Mouse (Mus musculus) adrenal gland, adult 2 months (tissue): Measurements from ENCODE around the gene Nfic. TPM values are rescaled to one million over a fixed set of nuclear protein-coding genes. Genes with fewer than 3 reads are reported as not detected.

Experiments
- DNase-seq: peaks from one replicate; pipeline ENCODE4 v3.0.0; 2021
- polyA plus RNA-seq: library from polyadenylated mRNA; depleted of rRNA; stranded (reverse); fragments of >200 nt; gene quantifications from 2 replicates; pipeline ENCODE4 v1.2.3, GENCODE M21; 2012
- total RNA-seq, 2 experiments: library from RNA; stranded (reverse); gene quantifications; 2 replicates each; pipeline ENCODE4 v1.2.3; 2021

Gene Nfic
- total and polyA plus RNA-seq, 3 experiments = 80.8 to 171 (median 126) TPM

GRCm38 (mm10) chr10:81430141-81430830, 25.1 kb downstream of the Nfic start:
- peak; percentile 90 for DNase-seq

GRCm38 (mm10) chr10:81429605-81430061, 25.8 kb downstream of the Nfic start:
- DNase-seq = peak; percentile 93

- DNase-seq = peak; percentile 9
Observed at GRCm38 (mm10) chr10:81429092-81429491, 26.3 kb downstream of the Nfic start.

- peak; percentile 2 for DNase-seq
Observed at GRCm38 (mm10) chr10:81428507-81428870, 26.9 kb downstream of the Nfic start.

GRCm38 (mm10) chr10:81427804-81428506, 27.5 kb downstream of the Nfic start:
- peak; percentile 15 for DNase-seq

- no peak for DNase-seq
Observed at GRCm38 (mm10) chr10:81427327-81427726, 28.1 kb downstream of the Nfic start.

GRCm38 (mm10) chr10:81426897-81427296, 28.5 kb downstream of the Nfic start:
- DNase-seq = peak; percentile 91

GRCm38 (mm10) chr10:81426081-81426671, 29.3 kb downstream of the Nfic start:
- peak; percentile 56 for DNase-seq

- DNase-seq = peak; percentile 81
Observed at GRCm38 (mm10) chr10:81425236-81425850, 30.1 kb downstream of the Nfic start.

- DNase-seq = peak; percentile 83
Observed at GRCm38 (mm10) chr10:81424246-81425051, 31.0 kb downstream of the Nfic start.

- no peak for DNase-seq
Observed at GRCm38 (mm10) chr10:81423476-81424245, 31.8 kb downstream of the Nfic start.

GRCm38 (mm10) chr10:81422661-81423217, 32.7 kb downstream of the Nfic start:
- DNase-seq = no peak

GRCm38 (mm10) chr10:81422191-81422590, 33.2 kb downstream of the Nfic start:
- peak; percentile 32 for DNase-seq

GRCm38 (mm10) chr10:81421797-81422100, 33.7 kb downstream of the Nfic start:
- DNase-seq = peak; percentile 75

GRCm38 (mm10) chr10:81421041-81421796, 34.2 kb downstream of the Nfic start:
- no peak for DNase-seq

- peak; percentile 82 for DNase-seq
Observed at GRCm38 (mm10) chr10:81420191-81420767, 35.2 kb downstream of the Nfic start.

- DNase-seq = peak; percentile 53
Observed at GRCm38 (mm10) chr10:81419111-81419928, 36.1 kb downstream of the Nfic start.

GRCm38 (mm10) chr10:81418216-81419070, 37.0 kb downstream of the Nfic start:
- peak; percentile 4 for DNase-seq
